Mouse (Mus musculus) limb, embryonic 11.5 days (tissue): Measurements from ENCODE around the gene Acvr1b. TPM values are rescaled to one million over a fixed set of nuclear protein-coding genes. Genes with fewer than 3 reads are reported as not detected.

Source experiments
- ATAC-seq: fragments of 200-750 bp; cut with Nextera tagmentation; 2 replicates; pipeline ENCODE4 v1.8.0; 2017; ENCODE audit warnings: low read depth; ENCODE audit not compliant: insufficient number of reproducible peaks, low FRiP score, low TSS enrichment
- DNase-seq: peaks from one replicate; pipeline ENCODE4 v3.0.0-alpha.2; 2015; ENCODE audit warnings: low spot score
- H3K27ac ChIP-seq: fragments of 300-500 bp; sonication (generic); replicated peaks from 2 replicates; pipeline ENCODE4 v1.5.1; 2014; ENCODE audit warnings: low read depth, mild to moderate bottlenecking, low read length
- H3K27me3 ChIP-seq: fragments of 300-500 bp; sonication (generic); 2 replicates; pipeline ENCODE4 v1.6.1; 2014; ENCODE audit warnings: mild to moderate bottlenecking, low read length, mixed read lengths; ENCODE audit not compliant: control insufficient read depth, insufficient read depth
- H3K36me3 ChIP-seq: fragments of 300-500 bp; sonication (generic); 2 replicates; pipeline ENCODE4 v1.6.1; 2014; ENCODE audit warnings: mild to moderate bottlenecking, low read length, moderate library complexity, mixed read lengths; ENCODE audit not compliant: control insufficient read depth, insufficient read depth
- H3K4me1 ChIP-seq: fragments of 300-500 bp; sonication (generic); 2 replicates; pipeline ENCODE4 v1.6.1; 2014; ENCODE audit warnings: low read length, mixed read lengths; ENCODE audit not compliant: control insufficient read depth, insufficient read depth
- H3K4me2 ChIP-seq: fragments of 300-500 bp; sonication (generic); 2 replicates; pipeline ENCODE4 v1.6.1; 2014; ENCODE audit warnings: low read depth, mild to moderate bottlenecking, moderate library complexity; ENCODE audit not compliant: severe bottlenecking
- H3K4me3 ChIP-seq: fragments of 300-500 bp; sonication (generic); 2 replicates; pipeline ENCODE4 v1.5.1; 2014; ENCODE audit warnings: low read depth, low read length
- H3K9ac ChIP-seq: fragments of 300-500 bp; sonication (generic); 2 replicates; pipeline ENCODE4 v1.6.1; 2014; ENCODE audit warnings: mild to moderate bottlenecking, low read length
- H3K9me3 ChIP-seq: fragments of 300-500 bp; sonication (generic); 2 replicates; pipeline ENCODE4 v1.6.1; 2016; ENCODE audit warnings: low read length; ENCODE audit not compliant: control insufficient read depth
- WGBS: fragments of 180-500 bp; shearing (Covaris S2); extraction: QIAGEN DNeasy Blood & Tissue Kit; methylation state at CpG from one replicate; pipeline ENCODE4 v1.1.7; 2014; 5-methylcytosine and 5-hydroxymethylcytosine counted together
- polyA plus RNA-seq: library from polyadenylated mRNA; unstranded; fragments of >200 nt; fragmentation: Nextera tagmentation; extraction: Ambion mirVana; gene quantifications from 2 replicates; pipeline ENCODE4 v1.2.1, GENCODE M21; 2014

Acvr1b gene
- polyA plus RNA-seq, 1 experiment from 2014 or later: 9.4 TPM

DNA sequence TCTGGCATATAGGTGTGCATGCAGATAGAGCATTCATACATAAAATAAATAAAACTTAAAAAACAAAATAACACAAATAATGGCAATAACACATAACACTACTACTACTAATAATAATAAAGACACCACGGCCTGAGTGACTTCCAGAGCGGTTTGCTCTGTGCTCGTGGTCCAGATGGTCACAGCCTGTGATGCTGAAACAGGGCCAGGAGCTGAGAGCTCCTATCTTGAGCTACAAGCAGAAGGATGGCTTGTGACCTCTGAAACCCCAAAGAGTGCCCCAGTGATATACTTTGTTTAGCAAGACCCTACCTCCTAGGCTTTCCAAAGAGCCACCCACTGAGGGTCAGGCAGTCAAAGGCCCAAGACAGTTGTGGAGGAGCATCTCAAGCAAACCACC is 27.5 kb downstream of the Acvr1b start:
- H3K9me3 ChIP-seq: no peaks in the 10 kb centered on the region
- DNase-seq (no peak), ATAC-seq (no peak)
- 96% methylated on average over 3 of the region's 3 CpGs for WGBS
- H3K36me3 ChIP-seq: peaks cover 28% of the 10 kb centered on the region
- H3K4me1 ChIP-seq: no peaks in the 10 kb centered on the region
- H3K27me3 ChIP-seq: no peaks in the 10 kb centered on the region
- H3K9ac ChIP-seq: no peak overlapping the region
- no peak overlapping the region for H3K27ac ChIP-seq
- no peak overlapping the region for H3K4me2 ChIP-seq
- no peak overlapping the region for H3K4me3 ChIP-seq

DNA sequence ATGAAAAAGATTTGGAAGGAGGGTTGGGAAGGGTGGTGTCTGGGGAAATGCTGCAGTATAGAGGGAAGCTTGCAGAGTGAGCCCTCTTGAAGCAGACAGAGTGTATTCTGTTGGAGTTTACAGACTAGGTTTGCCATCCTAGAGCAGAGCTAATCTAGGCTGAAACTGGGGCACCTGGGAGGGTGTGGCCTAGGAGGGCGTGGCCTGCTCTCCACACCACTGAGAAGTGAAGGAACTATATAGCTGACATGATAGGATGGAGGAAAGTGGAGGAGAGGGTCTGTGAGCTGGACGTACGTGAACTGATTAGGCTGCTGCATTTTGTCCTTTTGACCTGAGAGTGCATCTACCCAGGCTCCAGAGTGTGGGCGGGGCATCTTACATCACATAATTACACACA is 29.8 kb downstream of the Acvr1b start:
- DNase-seq: no peak
- no peak for ATAC-seq
- H3K4me2 ChIP-seq: no peak overlapping the region
- no peak overlapping the region for H3K4me3 ChIP-seq
- H3K9ac ChIP-seq: no peak overlapping the region
- H3K4me1 ChIP-seq: no peaks in the 10 kb centered on the region
- H3K27me3 ChIP-seq: no peaks in the 10 kb centered on the region
- H3K27ac ChIP-seq: no peak overlapping the region
- no peaks in the 10 kb centered on the region for H3K9me3 ChIP-seq
- WGBS: 75% methylated on average over 4 of the region's 4 CpGs
- peaks cover 26% of the 10 kb centered on the region for H3K36me3 ChIP-seq

DNA sequence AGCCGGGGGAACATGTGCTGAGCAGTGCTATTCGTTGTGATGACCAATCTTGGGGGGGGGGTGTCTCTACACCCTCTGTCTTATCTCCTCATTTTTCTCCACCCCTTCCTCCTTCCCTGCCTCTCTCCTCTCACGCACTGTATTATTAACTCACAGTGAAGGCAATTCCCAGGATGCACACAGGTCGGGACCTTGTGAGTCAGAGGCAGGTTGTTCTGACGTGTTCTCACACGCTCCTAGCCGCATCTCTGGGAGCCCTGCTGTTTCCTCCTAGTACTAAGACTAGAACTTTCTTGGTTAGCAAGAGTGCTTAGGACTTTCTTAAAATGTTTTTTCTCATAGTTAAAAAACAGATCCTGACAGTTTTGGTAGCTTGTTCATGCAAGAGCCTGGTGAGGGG is 30.9 kb downstream of the Acvr1b start:
- ATAC-seq (no peak), DNase-seq (no peak)
- no peak overlapping the region for H3K4me3 ChIP-seq
- no peak overlapping the region for H3K27ac ChIP-seq
- H3K9ac ChIP-seq: no peak overlapping the region
- no peaks in the 10 kb centered on the region for H3K4me1 ChIP-seq
- H3K36me3 ChIP-seq: peaks cover 28% of the 10 kb centered on the region
- H3K9me3 ChIP-seq: no peaks in the 10 kb centered on the region
- 81% methylated on average over 7 of the region's 7 CpGs for WGBS
- no peak overlapping the region for H3K4me2 ChIP-seq
- no peaks in the 10 kb centered on the region for H3K27me3 ChIP-seq

DNA sequence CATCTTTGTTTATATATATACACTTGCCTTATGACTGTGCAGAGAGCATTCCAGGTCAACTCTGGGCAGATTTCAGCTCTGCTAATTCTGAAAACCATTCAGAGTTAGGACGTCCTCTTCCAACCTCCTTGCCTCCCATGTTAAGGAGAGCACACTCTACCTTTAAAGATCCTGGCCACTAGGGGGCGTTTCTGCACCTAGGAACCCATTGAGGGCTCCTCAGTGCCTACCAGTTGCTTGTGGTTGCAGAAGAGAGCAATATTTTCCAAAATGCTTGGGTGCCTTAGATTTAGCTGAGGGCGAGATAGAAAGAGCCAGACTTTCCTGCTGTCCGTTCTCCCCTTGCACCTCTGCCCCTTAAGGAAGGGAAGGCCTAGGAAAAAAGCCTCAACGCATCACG is 36.4 kb downstream of the Acvr1b start:
- Histone ChIP-seq H3K9ac (no peak overlapping the region), H3K4me1 (no peaks in the 10 kb centered on the region), H3K9me3 (no peaks in the 10 kb centered on the region), H3K27ac (no peak overlapping the region), H3K36me3 (peaks cover 4% of the 10 kb centered on the region; the same call in 1 of the 2 replicates), H3K27me3 (no peaks in the 10 kb centered on the region), H3K4me3 (no peak overlapping the region), H3K4me2 (no peak overlapping the region)
- 69% methylated on average over 6 of the region's 6 CpGs for WGBS
- DNase-seq (peak; percentile 78), ATAC-seq (peak; percentile 68; the same call in 1 of the 2 replicates)

DNA sequence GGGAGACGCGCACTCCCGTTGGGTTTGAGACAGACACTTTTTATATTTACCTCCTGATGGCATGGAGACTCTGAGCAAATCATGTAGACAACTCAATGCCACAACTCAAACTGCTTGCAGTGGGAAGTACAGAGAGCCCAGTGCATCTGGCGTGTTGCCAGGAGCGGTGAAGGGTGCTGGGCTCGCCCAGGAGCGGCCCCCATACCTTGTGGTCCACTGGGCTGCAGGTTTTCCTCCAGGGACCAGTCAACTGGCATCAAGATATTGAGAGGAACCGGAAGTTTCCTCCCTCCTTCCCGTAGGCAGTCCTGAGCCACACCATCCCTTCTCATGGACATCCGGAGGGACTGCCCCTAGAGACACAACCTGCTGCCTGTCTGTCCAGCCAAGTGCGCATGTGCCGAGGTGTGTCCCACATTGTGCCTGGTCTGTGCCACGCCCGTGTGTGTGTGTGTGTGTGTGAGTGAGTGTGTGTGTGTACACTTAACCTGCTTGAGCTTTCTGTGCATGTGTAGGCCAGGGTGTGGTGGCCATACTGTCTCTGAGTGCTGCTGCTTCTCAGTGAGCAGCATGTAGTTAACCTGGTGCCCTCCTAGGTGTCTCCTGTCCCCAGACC is 37.2 kb downstream of the Acvr1b start:
- Histone ChIP-seq H3K27ac (no peak overlapping the region), H3K27me3 (no peaks in the 10 kb centered on the region), H3K36me3 (peaks cover 4% of the 10 kb centered on the region; the same call in 1 of the 2 replicates), H3K4me2 (no peak overlapping the region), H3K9me3 (no peaks in the 10 kb centered on the region), H3K4me3 (no peak overlapping the region), H3K9ac (no peak overlapping the region), H3K4me1 (no peaks in the 10 kb centered on the region)
- WGBS: 95% methylated on average over 14 of the region's 14 CpGs
- ATAC-seq (no peak), DNase-seq (no peak)

DNA sequence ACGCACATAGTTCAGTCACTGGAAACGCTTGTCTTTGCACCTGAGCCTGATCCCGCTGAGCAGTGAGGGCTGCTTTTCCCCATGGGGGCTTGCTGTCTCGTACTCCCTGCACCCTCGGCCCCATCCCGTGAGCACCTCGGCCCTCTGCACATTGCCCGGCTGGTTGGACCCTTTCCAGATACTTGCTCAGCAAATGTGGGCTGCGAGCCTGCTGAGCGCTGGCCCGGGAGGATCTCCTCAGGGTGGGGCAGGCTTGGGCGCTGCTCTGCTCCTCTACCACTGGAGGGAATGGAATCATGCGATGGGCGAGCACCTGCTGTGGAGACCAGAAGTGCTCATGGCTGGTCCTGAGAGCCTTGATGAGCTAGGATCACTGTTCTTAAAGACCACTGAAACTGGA is 38.6 kb downstream of the Acvr1b start:
- H3K27ac ChIP-seq: no peak overlapping the region
- H3K4me1 ChIP-seq: no peaks in the 10 kb centered on the region
- H3K9ac ChIP-seq: no peak overlapping the region
- no peaks in the 10 kb centered on the region for H3K9me3 ChIP-seq
- no peak overlapping the region for H3K4me2 ChIP-seq
- ATAC-seq (no peak), DNase-seq (no peak)
- no peaks in the 10 kb centered on the region for H3K27me3 ChIP-seq
- no peak overlapping the region for H3K4me3 ChIP-seq
- 89% methylated on average over 14 of the region's 14 CpGs for WGBS
- peaks cover 4% of the 10 kb centered on the region; the same call in 1 of the 2 replicates for H3K36me3 ChIP-seq

DNA sequence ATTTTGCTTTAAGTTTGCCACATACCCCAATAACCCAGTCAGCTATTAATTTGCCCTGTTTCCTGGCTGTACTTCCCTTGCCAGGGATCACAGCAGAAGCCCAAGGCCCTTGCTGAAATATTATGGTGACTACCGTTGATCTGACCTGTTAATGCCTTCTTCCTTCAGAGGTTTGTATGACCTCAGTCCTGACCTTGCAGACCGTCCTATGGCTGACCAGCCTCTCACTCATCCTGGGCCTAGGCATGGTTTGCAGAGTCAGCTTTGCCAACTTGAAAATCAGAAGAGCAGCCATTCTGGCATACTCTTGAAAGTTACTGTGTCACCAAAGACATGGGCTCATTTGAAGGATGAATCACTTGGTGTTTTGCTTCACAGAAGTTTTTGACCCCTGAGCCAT is 41.3 kb downstream of the Acvr1b start:
- H3K27me3 ChIP-seq: no peaks in the 10 kb centered on the region
- no peak for DNase-seq
- WGBS: 73% methylated on average over 2 of the region's 2 CpGs
- no peaks in the 10 kb centered on the region; the same call in 1 of the 2 replicates for H3K36me3 ChIP-seq
- no peak overlapping the region for H3K4me2 ChIP-seq
- no peak for ATAC-seq
- no peak overlapping the region for H3K4me3 ChIP-seq
- no peak overlapping the region for H3K9ac ChIP-seq
- H3K27ac ChIP-seq: no peak overlapping the region
- no peaks in the 10 kb centered on the region for H3K9me3 ChIP-seq
- peaks cover 2% of the 10 kb centered on the region; the same call in 1 of the 2 replicates for H3K4me1 ChIP-seq

DNA sequence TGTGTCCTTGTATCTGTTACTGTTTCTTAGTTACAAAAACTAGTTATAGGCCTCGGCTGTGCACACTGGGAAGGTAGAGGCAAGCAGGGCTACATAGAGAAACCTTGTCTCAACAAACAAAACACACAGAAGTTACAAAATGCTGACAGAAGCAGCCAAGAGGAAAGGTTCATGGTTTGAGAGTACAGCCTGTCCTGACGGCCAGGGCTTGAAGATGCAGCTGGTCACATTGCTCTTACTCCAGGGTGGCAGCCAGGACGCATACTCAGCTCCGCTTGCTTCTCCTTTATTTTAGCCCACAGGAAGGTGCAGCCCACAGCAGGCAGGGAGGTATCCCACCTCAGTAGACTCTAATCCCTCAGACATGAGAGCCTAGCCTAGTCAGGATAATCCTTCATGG is 42.2 kb downstream of the Acvr1b start:
- H3K9me3 ChIP-seq: no peaks in the 10 kb centered on the region
- H3K27ac ChIP-seq: no peak overlapping the region
- peaks cover 11% of the 10 kb centered on the region for H3K4me1 ChIP-seq
- no peak overlapping the region for H3K9ac ChIP-seq
- H3K27me3 ChIP-seq: no peaks in the 10 kb centered on the region
- no peak overlapping the region for H3K4me2 ChIP-seq
- no peak for ATAC-seq
- H3K36me3 ChIP-seq: no peaks in the 10 kb centered on the region; the same call in 1 of the 2 replicates
- 81% methylated on average over 4 of the region's 4 CpGs for WGBS
- H3K4me3 ChIP-seq: no peak overlapping the region
- DNase-seq: no peak

DNA sequence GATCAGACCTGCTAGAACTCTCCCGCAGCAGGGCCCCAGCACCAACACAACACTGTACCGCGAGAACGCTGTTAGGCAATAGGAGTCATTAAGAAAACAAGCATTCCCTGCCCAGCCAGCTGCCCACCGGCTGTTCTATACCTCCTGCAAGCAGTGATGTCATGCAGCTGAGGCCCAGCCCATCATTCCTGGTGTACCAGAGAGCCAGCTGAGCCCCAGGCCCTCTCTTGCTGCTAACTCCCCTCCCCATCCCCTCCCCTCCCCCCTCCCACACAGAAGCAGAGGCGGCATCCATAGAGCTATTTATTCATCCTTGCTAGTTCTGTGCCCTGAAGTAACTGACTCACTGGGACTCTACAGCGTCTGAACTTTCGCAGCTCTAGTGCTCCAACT is 47.0 kb downstream of the Acvr1b start:
- Histone ChIP-seq H3K27me3 (no peaks in the 10 kb centered on the region), H3K9ac (no peak overlapping the region), H3K9me3 (no peaks in the 10 kb centered on the region), H3K4me2 (peak overlapping the region; percentile 24; the same call in 1 of the 2 replicates), H3K27ac (peak overlapping the region; percentile 18; the same call in 1 of the 2 replicates), H3K4me1 (peaks cover 32% of the 10 kb centered on the region), H3K36me3 (no peaks in the 10 kb centered on the region), H3K4me3 (no peak overlapping the region)
- 3% methylated on average over 8 of the region's 8 CpGs for WGBS
- peak; percentile 28 for ATAC-seq
- peak; percentile 75 for DNase-seq
